Mouse (Mus musculus) heart, embryonic 16.5 days (tissue): ENCODE measurements around the gene Ina. TPM values are rescaled to one million over a fixed set of nuclear protein-coding genes. Genes with fewer than 3 reads are reported as not detected.
A peak's percentile ranks its signal among the peaks of the same experiment; 100 is the strongest.

ENCODE experiments used
- ATAC-seq: fragments of 200-750 bp; cut with Nextera tagmentation; replicated peaks from 2 replicates; pipeline ENCODE4 v1.8.0; 2017; ENCODE audit warnings: moderate number of reproducible peaks; ENCODE audit not compliant: insufficient read depth, low FRiP score; ENCODE audit errors: extremely low read depth
- H3K27ac ChIP-seq: fragments of 300-500 bp; sonication (generic); 2 replicates; pipeline ENCODE4 v1.5.1; 2014; ENCODE audit warnings: mild to moderate bottlenecking, low read length, control low read depth, moderate library complexity
- H3K27me3 ChIP-seq: fragments of 300-500 bp; sonication (generic); 2 replicates; pipeline ENCODE4 v1.6.1; 2014; ENCODE audit warnings: low read length, mixed read lengths; ENCODE audit not compliant: control insufficient read depth, insufficient read depth
- H3K36me3 ChIP-seq: fragments of 300-500 bp; sonication (generic); 2 replicates; pipeline ENCODE4 v1.6.1; 2014; ENCODE audit not compliant: control insufficient read depth, insufficient read depth
- H3K4me1 ChIP-seq: fragments of 300-500 bp; sonication (generic); 2 replicates; pipeline ENCODE4 v1.6.1; 2014; ENCODE audit warnings: low read length, mixed read lengths; ENCODE audit not compliant: control insufficient read depth, insufficient read depth
- H3K4me2 ChIP-seq: fragments of 300-500 bp; sonication (generic); 2 replicates; pipeline ENCODE4 v1.6.1; 2014; ENCODE audit warnings: low read depth, mild to moderate bottlenecking, control low read depth, low read length
- H3K4me3 ChIP-seq: fragments of 300-500 bp; sonication (generic); 2 replicates; pipeline ENCODE4 v1.5.1; 2014; ENCODE audit warnings: mild to moderate bottlenecking, control low read depth, low read length
- H3K9ac ChIP-seq: fragments of 300-500 bp; sonication (generic); 2 replicates; pipeline ENCODE4 v1.6.1; 2014; ENCODE audit warnings: low read length, control low read depth
- H3K9me3 ChIP-seq: fragments of 300-500 bp; sonication (generic); replicated peaks from 2 replicates; pipeline ENCODE4 v1.6.1; 2016; ENCODE audit warnings: low read length; ENCODE audit not compliant: control insufficient read depth
- WGBS: fragments of 180-500 bp; shearing (Covaris S2); extraction: QIAGEN DNeasy Blood & Tissue Kit; methylation state at CpG from one replicate; pipeline ENCODE4 v1.1.7; 2014; 5-methylcytosine and 5-hydroxymethylcytosine counted together
- polyA plus RNA-seq: library from polyadenylated mRNA; unstranded; fragments of >200 nt; fragmentation: Nextera tagmentation; extraction: Ambion mirVana; gene quantifications from 2 replicates; pipeline ENCODE4 v1.2.1, GENCODE M21; 2015

The Ina gene
- polyA plus RNA-seq, 1 experiment from 2014 or later: 0.37 TPM

- no peaks in the 10 kb centered on the region for H3K4me1 ChIP-seq
- H3K36me3 ChIP-seq: no peaks in the 10 kb centered on the region
- peaks cover 2% of the 10 kb centered on the region for H3K27me3 ChIP-seq
- no peak overlapping the region for H3K27ac ChIP-seq
- H3K9ac ChIP-seq: no peak overlapping the region
- H3K4me2 ChIP-seq: no peak overlapping the region
- ATAC-seq: no peak
- no peak overlapping the region for H3K4me3 ChIP-seq
- no peaks in the 10 kb centered on the region for H3K9me3 ChIP-seq
- WGBS: 46% methylated on average over 5 of the region's 5 CpGs
Measured at GRCm38 (mm10) chr19:47005873-47006272, 8.6 kb upstream of the Ina start.

GRCm38 (mm10) chr19:47006321-47006720, 8.2 kb upstream of the Ina start:
- H3K36me3 ChIP-seq: no peaks in the 10 kb centered on the region
- WGBS: 1% methylated on average over 4 of the region's 4 CpGs
- no peak overlapping the region for H3K9ac ChIP-seq
- peaks cover 6% of the 10 kb centered on the region for H3K27me3 ChIP-seq
- H3K4me3 ChIP-seq: no peak overlapping the region
- no peaks in the 10 kb centered on the region for H3K4me1 ChIP-seq
- no peak for ATAC-seq
- H3K9me3 ChIP-seq: no peaks in the 10 kb centered on the region
- H3K27ac ChIP-seq: no peak overlapping the region
- no peak overlapping the region for H3K4me2 ChIP-seq

- Histone ChIP-seq H3K9me3 (no peaks in the 10 kb centered on the region), H3K4me3 (no peak overlapping the region), H3K27me3 (peaks cover 33% of the 10 kb centered on the region), H3K27ac (no peak overlapping the region), H3K36me3 (no peaks in the 10 kb centered on the region), H3K9ac (no peak overlapping the region), H3K4me2 (no peak overlapping the region), H3K4me1 (peaks cover 4% of the 10 kb centered on the region)
- WGBS: 75% methylated on average over 7 of the region's 7 CpGs
- ATAC-seq: no peak
Measured at GRCm38 (mm10) chr19:47009420-47009819, 5.1 kb upstream of the Ina start.

GRCm38 (mm10) chr19:47009943-47010342, 4.6 kb upstream of the Ina start:
- peaks cover 9% of the 10 kb centered on the region for H3K4me1 ChIP-seq
- H3K36me3 ChIP-seq: no peaks in the 10 kb centered on the region
- H3K27me3 ChIP-seq: peaks cover 38% of the 10 kb centered on the region
- 74% methylated on average over 5 of the region's 5 CpGs for WGBS
- H3K9me3 ChIP-seq: no peaks in the 10 kb centered on the region
- H3K9ac ChIP-seq: no peak overlapping the region
- no peak overlapping the region for H3K4me2 ChIP-seq
- ATAC-seq: no peak
- H3K27ac ChIP-seq: no peak overlapping the region
- no peak overlapping the region for H3K4me3 ChIP-seq

- Histone ChIP-seq H3K9ac (no peak overlapping the region), H3K9me3 (no peaks in the 10 kb centered on the region), H3K4me2 (no peak overlapping the region), H3K27ac (no peak overlapping the region), H3K4me1 (peaks cover 16% of the 10 kb centered on the region), H3K27me3 (peaks cover 60% of the 10 kb centered on the region), H3K4me3 (no peak overlapping the region), H3K36me3 (no peaks in the 10 kb centered on the region)
- no peak for ATAC-seq
- WGBS: 81% methylated on average over 15 of the region's 15 CpGs
Measured at GRCm38 (mm10) chr19:47012521-47013130, 1.9 kb upstream of the Ina start.

- Histone ChIP-seq H3K27ac (no peak overlapping the region), H3K9me3 (no peaks in the 10 kb centered on the region), H3K36me3 (no peaks in the 10 kb centered on the region), H3K4me1 (peaks cover 16% of the 10 kb centered on the region), H3K9ac (no peak overlapping the region), H3K4me2 (no peak overlapping the region), H3K4me3 (no peak overlapping the region), H3K27me3 (peaks cover 68% of the 10 kb centered on the region)
- 18% methylated on average over 20 of the region's 20 CpGs for WGBS
- no peak for ATAC-seq
Measured at GRCm38 (mm10) chr19:47013340-47014158, 949 bp upstream of the Ina start.

- peak overlapping the region; percentile 75 for H3K4me2 ChIP-seq
Measured at GRCm38 (mm10) chr19:47014159-47014446, 395 bp upstream of the Ina start.

GRCm38 (mm10) chr19:47015396-47015795, 898 bp downstream of the Ina start:
- H3K27ac ChIP-seq: no peak overlapping the region
- WGBS: under 1% methylated on average over 37 of the region's 37 CpGs
- H3K4me2 ChIP-seq: peak overlapping the region; percentile 75
- peaks cover 16% of the 10 kb centered on the region for H3K4me1 ChIP-seq
- no peak overlapping the region for H3K9ac ChIP-seq
- H3K9me3 ChIP-seq: no peaks in the 10 kb centered on the region
- ATAC-seq: no peak
- H3K36me3 ChIP-seq: no peaks in the 10 kb centered on the region
- peak overlapping the region; percentile 50 for H3K4me3 ChIP-seq
- H3K27me3 ChIP-seq: peaks cover 74% of the 10 kb centered on the region

More at GRCm38 (mm10) chr19:47014159-47014446, 395 bp upstream of the Ina start:
- Histone ChIP-seq H3K9ac (no peak overlapping the region), H3K36me3 (no peaks in the 10 kb centered on the region), H3K27me3 (peaks cover 70% of the 10 kb centered on the region), H3K27ac (no peak overlapping the region), H3K9me3 (no peaks in the 10 kb centered on the region), H3K4me1 (peaks cover 16% of the 10 kb centered on the region), H3K4me3 (peak overlapping the region; percentile 50)
- ATAC-seq: no peak
- whole genome bisulfite sequencing: 1% methylated on average over 11 of the region's 11 CpGs

GRCm38 (mm10) chr19:47015965-47016364, 1.5 kb downstream of the Ina start:
- Histone ChIP-seq H3K36me3 (no peaks in the 10 kb centered on the region), H3K4me3 (no peak overlapping the region), H3K27ac (no peak overlapping the region), H3K4me2 (no peak overlapping the region), H3K4me1 (peaks cover 16% of the 10 kb centered on the region), H3K9ac (no peak overlapping the region), H3K27me3 (peaks cover 73% of the 10 kb centered on the region), H3K9me3 (no peaks in the 10 kb centered on the region)
- ATAC-seq: no peak
- 4% methylated on average over 9 of the region's 9 CpGs for WGBS
